Mouse (Mus musculus) adrenal gland, adult (tissue): Measurements from ENCODE around the gene Cryzl2.

Experiments used
- DNase-seq, 2 experiments: peaks; one replicate each; pipeline ENCODE4 v3.0.0; 2022 to 2023; ENCODE audit warnings: low spot score in 1 of 2; ENCODE audit not compliant: inconsistent age in 2 of 2

The Cryzl2 gene

GRCm38 (mm10) chr1:157525692-157526354 is 67.4 kb downstream of the Cryzl2 start:
- no peak for DNase-seq

GRCm38 (mm10) chr1:157526625-157527024 is 68.2 kb downstream of the Cryzl2 start:
- DNase-seq: peak in 1 of 2 experiments; percentile 33

GRCm38 (mm10) chr1:157532826-157533460 is 74.6 kb downstream of the Cryzl2 start:
- DNase-seq: no peak

GRCm38 (mm10) chr1:157535571-157535970 is 77.2 kb downstream of the Cryzl2 start:
- DNase-seq: no peak

GRCm38 (mm10) chr1:157536471-157536870 is 78.1 kb downstream of the Cryzl2 start:
- peak; percentile 20 to 82 for DNase-seq

GRCm38 (mm10) chr1:157537636-157538035 is 79.3 kb downstream of the Cryzl2 start:
- DNase-seq: peak in 1 of 2 experiments; percentile 62
